Mouse (Mus musculus) stomach, embryonic 15.5 days (tissue): ENCODE data around the gene 9930104L06Rik. TPM values are rescaled to one million over a fixed set of nuclear protein-coding genes. Genes with fewer than 3 reads are reported as not detected.

Experiments
- ATAC-seq: fragments of 200-750 bp; cut with Nextera tagmentation; 2 replicates; pipeline ENCODE4 v1.8.0; 2017; ENCODE audit warnings: low read depth, moderate number of reproducible peaks, moderate TSS enrichment; ENCODE audit not compliant: insufficient read depth, low FRiP score
- H3K27ac ChIP-seq: fragments of 300-500 bp; sonication (generic); 2 replicates; pipeline ENCODE4 v1.5.1; 2015; ENCODE audit warnings: mild to moderate bottlenecking, inconsistent platforms
- H3K27me3 ChIP-seq: fragments of 300-500 bp; sonication (generic); replicated peaks from 2 replicates; pipeline ENCODE4 v1.6.1; 2015; ENCODE audit warnings: inconsistent platforms
- H3K36me3 ChIP-seq: fragments of 300-500 bp; sonication (generic); 2 replicates; pipeline ENCODE4 v1.6.1; 2015; ENCODE audit warnings: inconsistent platforms
- H3K4me1 ChIP-seq: fragments of 300-500 bp; sonication (generic); 2 replicates; pipeline ENCODE4 v1.6.1; 2015; ENCODE audit warnings: inconsistent platforms
- H3K4me2 ChIP-seq: fragments of 300-500 bp; sonication (generic); 2 replicates; pipeline ENCODE4 v1.6.1; 2015; ENCODE audit warnings: mild to moderate bottlenecking, inconsistent platforms
- H3K4me3 ChIP-seq: fragments of 300-500 bp; sonication (generic); replicated peaks from 2 replicates; pipeline ENCODE4 v1.5.1; 2015; ENCODE audit warnings: inconsistent platforms
- H3K9ac ChIP-seq: fragments of 300-500 bp; sonication (generic); 2 replicates; pipeline ENCODE4 v1.6.1; 2015; ENCODE audit warnings: inconsistent platforms
- H3K9me3 ChIP-seq: fragments of 300-500 bp; sonication (generic); 2 replicates; pipeline ENCODE4 v1.6.1; 2016; ENCODE audit warnings: inconsistent platforms
- WGBS: fragments of 180-500 bp; shearing (Covaris S2); methylation state at CpG from one replicate; pipeline ENCODE4 v1.1.7; 2015; 5-methylcytosine and 5-hydroxymethylcytosine counted together
- polyA plus RNA-seq: library from polyadenylated mRNA; unstranded; fragments of >200 nt; fragmentation: Nextera tagmentation; extraction: Ambion mirVana; gene quantifications from 2 replicates; pipeline ENCODE4 v1.2.1, GENCODE M21; 2015

9930104L06Rik gene
- polyA plus RNA-seq, 1 experiment from 2014 or later, result 11.3 TPM

- Histone ChIP-seq H3K27ac (no peak within 1 kb of the TSS), H3K27me3 (peaks cover 80% of the 10 kb centered on the region), H3K9ac (no peak within 1 kb of the TSS), H3K36me3 (no peaks in the 10 kb centered on the region), H3K9me3 (no peaks in the 10 kb centered on the region), H3K4me1 (peaks cover 33% of the 10 kb centered on the region), H3K4me3 (peak within 1 kb of the TSS; percentile 52), H3K4me2 (peak within 1 kb of the TSS; percentile 86)
- no peak for ATAC-seq
- 1% methylated on average over 56 of the region's 62 CpGs for WGBS
These were observed 49.1 kb downstream of the 9930104L06Rik start, which contains the start of gene Rspo1 for GRCm38 (mm10) chr4:124985671-124986602. Rspo1 (plus strand) TSS chr4:124986430.

GRCm38 (mm10) chr4:124986739-124987710, 50.2 kb downstream of the 9930104L06Rik start:
- H3K9me3 ChIP-seq, result no peaks in the 10 kb centered on the region
- H3K36me3 ChIP-seq, result no peaks in the 10 kb centered on the region
- peak overlapping the region; percentile 52 for H3K4me3 ChIP-seq
- peaks cover 33% of the 10 kb centered on the region for H3K4me1 ChIP-seq
- ATAC-seq, result no peak
- peak overlapping the region; percentile 86 for H3K4me2 ChIP-seq
- 3% methylated on average over 51 of the region's 51 CpGs for WGBS
- peaks cover 77% of the 10 kb centered on the region for H3K27me3 ChIP-seq
- no peak overlapping the region for H3K27ac ChIP-seq
- H3K9ac ChIP-seq, result no peak overlapping the region

GRCm38 (mm10) chr4:124987711-124988097, 50.9 kb downstream of the 9930104L06Rik start:
- Histone ChIP-seq H3K9ac (no peak overlapping the region), H3K4me3 (no peak overlapping the region), H3K27ac (no peak overlapping the region), H3K4me1 (peaks cover 33% of the 10 kb centered on the region), H3K36me3 (no peaks in the 10 kb centered on the region), H3K4me2 (no peak overlapping the region), H3K27me3 (peaks cover 77% of the 10 kb centered on the region), H3K9me3 (no peaks in the 10 kb centered on the region)
- no peak for ATAC-seq
- WGBS, result 17% methylated on average over 10 of the region's 10 CpGs

- WGBS, result 15% methylated on average over 9 of the region's 9 CpGs
- H3K36me3 ChIP-seq, result no peaks in the 10 kb centered on the region
- H3K27ac ChIP-seq, result no peak overlapping the region
- H3K9me3 ChIP-seq, result no peaks in the 10 kb centered on the region
- peak overlapping the region; percentile 19; the same call in 1 of the 2 replicates for H3K4me2 ChIP-seq
- peaks cover 33% of the 10 kb centered on the region for H3K4me1 ChIP-seq
- H3K4me3 ChIP-seq, result 0 out of 2 replicates have a peak overlapping the region, but pooled peaks have one; percentile 4
- H3K9ac ChIP-seq, result no peak overlapping the region
- H3K27me3 ChIP-seq, result peaks cover 71% of the 10 kb centered on the region
- no peak for ATAC-seq
These were observed 51.5 kb downstream of the 9930104L06Rik start for GRCm38 (mm10) chr4:124988382-124988781.

- 0 out of 2 replicates have a peak, but pooled peaks have one; percentile 36 for ATAC-seq
- peaks cover 57% of the 10 kb centered on the region for H3K27me3 ChIP-seq
- peaks cover 33% of the 10 kb centered on the region for H3K4me1 ChIP-seq
- H3K4me2 ChIP-seq, result peak overlapping the region; percentile 35
- H3K4me3 ChIP-seq, result no peak overlapping the region
- 8% methylated on average over 20 of the region's 20 CpGs for WGBS
- no peak overlapping the region for H3K27ac ChIP-seq
- H3K36me3 ChIP-seq, result no peaks in the 10 kb centered on the region
- no peak overlapping the region for H3K9ac ChIP-seq
- H3K9me3 ChIP-seq, result no peaks in the 10 kb centered on the region
These were observed 53.0 kb downstream of the 9930104L06Rik start for GRCm38 (mm10) chr4:124989787-124990253.

- Histone ChIP-seq H3K27me3 (peaks cover 54% of the 10 kb centered on the region), H3K4me2 (peak overlapping the region; percentile 35), H3K4me3 (no peak overlapping the region), H3K9ac (no peak overlapping the region), H3K36me3 (no peaks in the 10 kb centered on the region), H3K4me1 (peaks cover 31% of the 10 kb centered on the region), H3K27ac (no peak overlapping the region), H3K9me3 (no peaks in the 10 kb centered on the region)
- 7% methylated on average over 7 of the region's 7 CpGs for WGBS
- no peak for ATAC-seq
These were observed 53.5 kb downstream of the 9930104L06Rik start for GRCm38 (mm10) chr4:124990325-124990724.

Other genes with a start within 250 kb of the 9930104L06Rik start
- 79.4 and 82.1 TPM in 2 replicates for gene Utp11, start 243.4 kb upstream of the 9930104L06Rik start, polyA plus RNA-seq
- gene Fhl3, start 236.3 kb upstream of the 9930104L06Rik start, polyA plus RNA-seq, result 12.3 and 14.2 TPM in 2 replicates
- 133 and 140 TPM in 2 replicates for gene Sf3a3, start 222.3 kb upstream of the 9930104L06Rik start, polyA plus RNA-seq
- gene Inpp5b, start 195.2 kb upstream of the 9930104L06Rik start, polyA plus RNA-seq, result 27.1 and 31.6 TPM in 2 replicates
- 11.7 and 13.2 TPM in 2 replicates for gene Mtf1, start 134.9 kb upstream of the 9930104L06Rik start, polyA plus RNA-seq
- 34.2 and 36.1 TPM in 2 replicates for gene Yrdc, start 86.4 kb upstream of the 9930104L06Rik start, polyA plus RNA-seq
- 60.5 and 63.3 TPM in 2 replicates for gene 1110065P20Rik, start 85.9 kb upstream of the 9930104L06Rik start, polyA plus RNA-seq
- 0.55 and 0.68 TPM in 2 replicates for gene Maneal, start 74.9 kb upstream of the 9930104L06Rik start, polyA plus RNA-seq
- 0.14 and 0.30 TPM in 2 replicates for gene Epha10, start 56.1 kb upstream of the 9930104L06Rik start, polyA plus RNA-seq
- 118 and 128 TPM in 2 replicates for gene Cdca8, start 2.3 kb downstream of the 9930104L06Rik start, polyA plus RNA-seq
- 12.9 and 14.5 TPM in 2 replicates for gene Rspo1, start 49.4 kb downstream of the 9930104L06Rik start, polyA plus RNA-seq
- gene Gnl2, start 79.5 kb downstream of the 9930104L06Rik start, polyA plus RNA-seq, result 76.1 and 78.3 TPM in 2 replicates
- 0.08 and 0.22 TPM in 2 replicates for gene Dnali1, start 128.7 kb downstream of the 9930104L06Rik start, polyA plus RNA-seq
- gene Snip1, start 129.6 kb downstream of the 9930104L06Rik start, polyA plus RNA-seq, result 26.3 and 27.5 TPM in 2 replicates
- gene Meaf6, start 148.1 kb downstream of the 9930104L06Rik start, polyA plus RNA-seq, result 45.9 and 52.1 TPM in 2 replicates
- 1.3 and 1.5 TPM in 2 replicates for gene Zc3h12a, start 190.8 kb downstream of the 9930104L06Rik start, polyA plus RNA-seq